Mouse (Mus musculus): ENCODE data around the gene Ina. TPM values are rescaled to one million over a fixed set of nuclear protein-coding genes. Genes with fewer than 3 reads are reported as not detected.
A peak's percentile ranks its signal among the peaks of the same experiment; 100 is the strongest.
"Not testable (repeated sequence)": the region's sequence is repeated elsewhere in the genome, so short reads cannot be mapped to it uniquely, and the experiment has no call there.

Ina gene
- polyA plus RNA-seq, 2 experiments, result 0.02 TPM; not detected in 1

DNA sequence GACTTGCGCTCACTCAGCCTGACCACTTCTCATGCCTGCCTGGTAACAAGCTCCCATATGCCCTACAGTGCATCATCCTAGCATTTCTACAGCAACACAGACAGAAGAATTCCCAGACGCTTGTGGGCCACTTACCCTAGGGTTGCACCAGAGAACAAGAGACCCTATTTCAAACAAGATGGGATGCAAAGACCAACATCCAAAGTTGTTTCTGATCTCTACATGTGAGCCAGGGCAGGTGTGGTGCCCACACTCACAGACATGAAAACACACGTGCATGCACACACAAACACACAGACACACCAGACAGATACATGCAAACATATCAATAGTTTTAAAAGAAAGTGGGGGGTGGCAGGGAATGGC is 24.4 kb upstream of the Ina start:
- 67% methylated on average over 3 of the region's 3 CpGs for WGBS (ENCODE audit: insufficient replicate concordance)
- H3K4me1 ChIP-seq (replicated peaks; ENCODE audit: control insufficient read depth in 2 of 2, insufficient read depth in 2 of 2, low read length in 1 of 2), result peaks cover 27 to 41% of the 10 kb centered on the region in 2 experiments
- no peaks in the 10 kb centered on the region for H3K27me3 ChIP-seq (ENCODE audit: control insufficient read depth, insufficient read depth, low read length)
- H3K4me2 ChIP-seq (ENCODE audit: low read depth), result peak overlapping the region; percentile 78
- TF ChIP-seq EP300 (IDR thresholded peaks at IDR 0.05; ENCODE audit: low read depth) (no peak), CTCF (IDR thresholded peaks at IDR 0.05; ENCODE audit: low read depth) (no peak)
- H3K9ac ChIP-seq (replicated peaks), result 0 out of 2 replicates have a peak overlapping the region, but pooled peaks have one; percentile 2
- no peaks in the 10 kb centered on the region for H3K36me3 ChIP-seq (replicated peaks; ENCODE audit: control insufficient read depth, insufficient read depth, low read depth)
- peak overlapping the region; percentile 92 for H3K27ac ChIP-seq
- DNase-seq (ENCODE audit: low read depth in 3 of 3, low spot score in 3 of 3) (no peak), ATAC-seq (ENCODE audit: insufficient read depth) (no peak)
- H3K4me3 ChIP-seq (ENCODE audit: insufficient read depth in 1 of 2, low read depth in 2 of 2, low read length in 2 of 2), result no peak overlapping the region
- H3K9me3 ChIP-seq (ENCODE audit: control insufficient read depth, low read length), result no peaks in the 10 kb centered on the region

DNA sequence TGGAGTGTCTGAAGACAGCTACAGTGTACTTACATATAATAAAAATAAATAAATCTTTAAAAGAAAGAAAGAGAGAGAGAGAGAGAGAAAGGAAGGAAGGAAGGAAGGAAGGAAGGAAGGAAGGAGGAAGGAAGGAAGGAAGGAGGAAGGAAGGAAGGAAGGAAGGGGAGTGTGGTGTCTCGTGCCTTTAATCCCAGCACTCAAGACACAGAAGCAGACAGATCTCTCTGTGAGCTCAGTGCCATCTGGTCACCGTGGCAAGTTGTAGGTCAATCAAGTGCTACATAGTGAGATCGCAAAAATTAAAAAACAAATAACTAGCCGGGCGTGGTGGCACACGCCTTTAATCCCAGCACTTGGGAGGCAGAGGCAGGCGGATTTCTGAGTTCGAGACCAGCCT is 23.9 kb upstream of the Ina start:
- not testable (repeated sequence) for H3K9ac ChIP-seq (replicated peaks); H3K4me3 ChIP-seq (ENCODE audit: insufficient read depth in 1 of 2, low read depth in 2 of 2, low read length in 2 of 2); H3K9me3 ChIP-seq (ENCODE audit: control insufficient read depth, low read length); ATAC-seq (ENCODE audit: insufficient read depth); H3K27ac ChIP-seq; H3K4me2 ChIP-seq (ENCODE audit: low read depth); H3K36me3 ChIP-seq (replicated peaks; ENCODE audit: control insufficient read depth, insufficient read depth, low read depth); DNase-seq (ENCODE audit: low read depth in 3 of 3, low spot score in 3 of 3); H3K27me3 ChIP-seq (ENCODE audit: control insufficient read depth, insufficient read depth, low read length)
- 59% methylated on average over 8 of the region's 8 CpGs for whole genome bisulfite sequencing (ENCODE audit: insufficient replicate concordance)
- H3K4me1 ChIP-seq (replicated peaks; ENCODE audit: control insufficient read depth in 2 of 2, insufficient read depth in 2 of 2, low read length in 1 of 2), result peaks cover 25 to 37% of the 10 kb centered on the region in 2 experiments

DNA sequence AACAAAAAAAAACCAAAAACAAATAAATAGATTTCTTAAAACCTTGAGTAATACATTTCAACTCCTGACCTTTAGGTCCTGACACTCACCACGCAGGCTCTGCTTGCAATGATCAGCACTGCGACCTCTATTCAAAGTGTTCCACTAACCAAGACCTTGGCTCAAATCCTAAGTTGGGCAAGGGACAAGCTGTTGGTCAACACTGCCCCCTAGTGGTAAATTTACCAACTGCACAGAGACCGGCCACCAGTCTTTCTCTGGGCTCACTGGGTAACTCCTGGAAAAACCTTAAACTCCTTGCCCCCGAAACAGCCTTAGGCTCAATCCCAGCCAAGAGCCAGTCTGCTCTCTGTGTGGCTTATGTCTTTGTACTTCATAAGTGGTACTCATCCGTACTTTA is 23.4 kb upstream of the Ina start:
- no peak overlapping the region for H3K4me3 ChIP-seq (ENCODE audit: insufficient read depth in 1 of 2, low read depth in 2 of 2, low read length in 2 of 2)
- peaks cover 25 to 37% of the 10 kb centered on the region in 2 experiments for H3K4me1 ChIP-seq (replicated peaks; ENCODE audit: control insufficient read depth in 2 of 2, insufficient read depth in 2 of 2, low read length in 1 of 2)
- no peak overlapping the region for H3K9ac ChIP-seq (replicated peaks)
- no peaks in the 10 kb centered on the region for H3K9me3 ChIP-seq (ENCODE audit: control insufficient read depth, low read length)
- no peaks in the 10 kb centered on the region for H3K36me3 ChIP-seq (replicated peaks; ENCODE audit: control insufficient read depth, insufficient read depth, low read depth)
- ATAC-seq (ENCODE audit: insufficient read depth) (no peak), DNase-seq (ENCODE audit: low read depth in 3 of 3, low spot score in 3 of 3) (peak; percentile 65 to 72 (median 67))
- 7% methylated on average over 5 of the region's 5 CpGs for WGBS (ENCODE audit: insufficient replicate concordance)
- H3K27me3 ChIP-seq (ENCODE audit: control insufficient read depth, insufficient read depth, low read length), result no peaks in the 10 kb centered on the region
- no peak overlapping the region for H3K27ac ChIP-seq
- TF ChIP-seq CTCF (IDR thresholded peaks at IDR 0.05; ENCODE audit: low read depth), result peak; percentile 99
- TF ChIP-seq EP300 (IDR thresholded peaks at IDR 0.05; ENCODE audit: low read depth), result no peak
- no peak overlapping the region for H3K4me2 ChIP-seq (ENCODE audit: low read depth)

DNA sequence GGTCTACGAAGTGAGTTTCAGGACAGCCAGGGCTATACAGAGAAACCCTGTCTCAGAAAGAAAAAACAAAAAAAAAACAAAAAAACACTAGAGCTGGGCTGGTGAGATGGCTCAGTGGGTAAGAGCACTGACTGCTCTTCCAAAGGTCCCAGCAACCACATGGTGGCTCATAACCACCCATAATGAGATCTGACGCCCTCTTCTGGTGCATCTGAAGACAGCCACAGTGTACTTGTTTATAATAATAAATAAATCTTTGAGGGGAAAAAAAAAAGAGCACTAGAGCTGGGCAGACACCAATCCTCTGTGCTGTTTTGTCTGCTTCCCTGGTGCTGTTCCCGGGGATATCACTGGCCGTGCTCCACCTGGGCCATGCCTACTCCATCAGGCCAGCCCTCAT is 22.2 kb upstream of the Ina start:
- H3K4me2 ChIP-seq (ENCODE audit: low read depth), result not testable (repeated sequence)

DNA sequence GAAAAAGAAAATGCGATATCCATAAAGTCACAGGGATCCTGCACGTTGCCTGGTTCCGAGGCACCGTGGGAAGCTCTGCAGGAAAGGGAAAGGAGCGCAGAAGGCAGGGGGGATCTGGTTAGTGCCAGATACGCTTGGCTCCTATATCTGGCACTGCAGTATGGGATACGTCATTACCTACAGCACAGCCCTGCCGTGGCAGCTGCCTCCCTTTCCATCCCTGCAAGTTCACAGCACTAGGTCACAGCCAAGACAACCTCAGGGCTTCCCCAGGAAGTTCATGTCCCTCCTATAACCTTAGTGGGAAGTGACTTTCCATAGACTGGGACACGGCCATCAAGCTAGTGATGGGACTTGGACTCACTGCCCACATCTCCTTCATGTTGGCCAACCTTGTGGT is 18.4 kb upstream of the Ina start:
- Histone ChIP-seq H3K4me1 (replicated peaks; ENCODE audit: control insufficient read depth in 2 of 2, insufficient read depth in 2 of 2, low read length in 1 of 2) (peaks cover 3 to 10% of the 10 kb centered on the region in 2 experiments; a peak in 3 of 4 replicates), H3K36me3 (replicated peaks; ENCODE audit: control insufficient read depth, insufficient read depth, low read depth) (no peaks in the 10 kb centered on the region), H3K27me3 (ENCODE audit: control insufficient read depth, insufficient read depth, low read length) (no peaks in the 10 kb centered on the region), H3K27ac (no peak overlapping the region), H3K4me3 (ENCODE audit: insufficient read depth in 1 of 2, low read depth in 2 of 2, low read length in 2 of 2) (no peak overlapping the region), H3K9ac (replicated peaks) (no peak overlapping the region), H3K9me3 (ENCODE audit: control insufficient read depth, low read length) (no peaks in the 10 kb centered on the region), H3K4me2 (ENCODE audit: low read depth) (no peak overlapping the region)
- DNase-seq (ENCODE audit: low read depth in 3 of 3, low spot score in 3 of 3), result no peak
- TF ChIP-seq CTCF (IDR thresholded peaks at IDR 0.05; ENCODE audit: low read depth) (no peak), EP300 (IDR thresholded peaks at IDR 0.05; ENCODE audit: low read depth) (no peak)
- 74% methylated on average over 9 of the region's 9 CpGs for WGBS (ENCODE audit: insufficient replicate concordance)
- no peak for ATAC-seq (ENCODE audit: insufficient read depth)

More for the DNA sequence above, 22.2 kb upstream of the Ina start:
- ATAC-seq (ENCODE audit: insufficient read depth); H3K4me3 ChIP-seq (ENCODE audit: insufficient read depth in 1 of 2, low read depth in 2 of 2, low read length in 2 of 2); H3K27ac ChIP-seq; DNase-seq (ENCODE audit: low read depth in 3 of 3, low spot score in 3 of 3); H3K36me3 ChIP-seq (replicated peaks; ENCODE audit: control insufficient read depth, insufficient read depth, low read depth); H3K9ac ChIP-seq (replicated peaks); H3K27me3 ChIP-seq (ENCODE audit: control insufficient read depth, insufficient read depth, low read length); H3K9me3 ChIP-seq (ENCODE audit: control insufficient read depth, low read length): not testable (repeated sequence)
- H3K4me1 ChIP-seq (replicated peaks; ENCODE audit: control insufficient read depth in 2 of 2, insufficient read depth in 2 of 2, low read length in 1 of 2), result peaks cover 25 to 30% of the 10 kb centered on the region in 2 experiments
- WGBS (ENCODE audit: insufficient replicate concordance), result 56% methylated on average over 4 of the region's 4 CpGs
- TF ChIP-seq CTCF (IDR thresholded peaks at IDR 0.05; ENCODE audit: low read depth), result peak; percentile 32; the same call in 1 of the 2 replicates
